Mouse (Mus musculus) WW6 (cell line): ENCODE data around the gene Slc36a1.

ENCODE experiments used
- DNase-seq: peaks from one replicate; pipeline ENCODE4 v3.0.0-alpha.2; 2013; ENCODE audit warnings: low read depth, low spot score

Slc36a1 gene

GRCm38 (mm10) chr11:55209032-55209431, 4.9 kb downstream of the Slc36a1 start:
- DNase-seq: no peak

GRCm38 (mm10) chr11:55209626-55210353, 5.6 kb downstream of the Slc36a1 start:
- no peak for DNase-seq

DNA sequence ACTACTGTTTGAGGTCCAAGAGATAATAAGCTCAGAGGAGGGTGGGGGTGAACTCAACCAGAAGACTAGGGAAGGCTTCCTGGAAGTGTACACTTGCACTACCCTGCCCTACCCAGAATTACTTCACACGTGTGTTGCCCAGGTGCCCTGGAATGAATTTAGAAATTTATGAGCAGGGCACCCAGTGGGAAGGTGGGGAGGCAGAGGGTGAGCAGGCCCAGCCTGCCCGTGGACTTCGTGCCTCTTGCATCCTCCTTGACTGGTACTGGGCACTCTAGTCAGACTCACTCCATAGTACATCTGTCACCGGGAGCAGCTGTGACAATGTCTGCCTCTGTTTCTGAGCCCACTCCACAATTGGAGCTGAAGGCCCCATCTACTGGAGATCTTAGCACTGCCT, 9.4 kb downstream of the Slc36a1 start:
- DNase-seq: no peak

DNA sequence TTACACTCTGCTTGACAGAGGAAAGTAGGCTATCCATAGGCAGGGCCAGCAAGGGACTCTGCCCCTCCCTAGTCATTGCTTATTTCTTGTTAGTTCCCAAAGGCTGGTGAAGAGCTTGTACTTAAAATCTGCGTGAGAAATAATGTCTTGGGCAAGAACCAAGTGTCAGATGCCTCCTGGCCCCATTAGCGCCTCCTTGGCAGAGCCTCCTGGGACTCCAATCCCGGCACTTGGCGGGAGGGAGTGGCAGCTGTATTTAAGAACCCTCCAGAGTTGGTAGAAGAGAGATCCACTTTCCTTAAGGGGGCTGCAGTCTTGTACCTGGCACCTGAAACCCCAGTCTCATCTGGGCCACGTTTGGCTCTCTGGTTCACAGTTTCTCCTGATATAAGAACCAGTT, 10.0 kb downstream of the Slc36a1 start:
- DNase-seq: no peak

- no peak for DNase-seq
Observed at GRCm38 (mm10) chr11:55214978-55215377, 10.8 kb downstream of the Slc36a1 start.

- DNase-seq: no peak
Observed at GRCm38 (mm10) chr11:55216061-55216460, 11.9 kb downstream of the Slc36a1 start.

GRCm38 (mm10) chr11:55216830-55217229, 12.7 kb downstream of the Slc36a1 start:
- DNase-seq: no peak

DNA sequence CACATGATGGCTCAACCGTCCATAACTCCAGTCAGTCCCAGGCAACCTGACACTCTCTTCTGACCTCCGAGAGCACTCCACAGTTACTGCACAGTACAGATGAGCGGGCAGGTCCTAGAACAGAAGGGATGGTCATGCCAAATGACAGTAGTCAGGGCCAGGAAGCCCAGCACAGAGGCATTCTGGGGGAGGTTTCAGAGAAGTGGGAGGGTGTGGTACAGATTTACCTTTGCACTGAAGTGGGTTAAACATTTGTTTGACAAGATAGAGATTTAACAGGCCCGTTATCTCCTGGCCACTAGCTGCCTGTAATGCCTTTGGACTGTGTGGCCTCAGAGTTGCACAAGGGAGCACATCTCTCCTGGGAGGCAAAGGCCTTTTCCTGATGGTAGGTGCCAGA, 13.3 kb downstream of the Slc36a1 start:
- no peak for DNase-seq

GRCm38 (mm10) chr11:55217880-55218279, 13.7 kb downstream of the Slc36a1 start:
- DNase-seq: no peak

- no peak for DNase-seq
Observed at GRCm38 (mm10) chr11:55218473-55218872, 14.3 kb downstream of the Slc36a1 start.

- no peak for DNase-seq
Observed at GRCm38 (mm10) chr11:55221306-55221705, 17.2 kb downstream of the Slc36a1 start.

- no peak for DNase-seq
Observed at GRCm38 (mm10) chr11:55231034-55231433, 26.9 kb downstream of the Slc36a1 start.

DNA sequence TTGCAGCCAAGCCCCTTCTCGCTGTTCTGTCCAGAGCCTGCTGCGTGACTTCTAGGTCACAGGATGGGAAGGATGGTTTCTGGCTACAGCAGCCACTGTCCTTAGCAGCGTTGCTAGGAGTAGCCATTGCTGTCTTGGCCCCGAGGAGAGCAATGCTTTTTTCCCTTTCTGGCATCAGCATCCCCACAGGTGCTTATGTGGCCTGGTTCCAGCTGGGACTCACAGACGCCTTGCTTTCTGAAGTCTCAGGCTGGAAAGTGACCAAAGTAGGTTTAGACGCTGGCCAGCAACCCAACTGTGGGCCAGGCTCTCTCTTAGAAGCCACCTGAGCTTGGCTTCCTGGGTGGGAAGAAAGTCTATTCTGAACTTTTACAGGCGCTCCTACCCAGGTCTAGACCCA, 30.1 kb downstream of the Slc36a1 start:
- no peak for DNase-seq

DNA sequence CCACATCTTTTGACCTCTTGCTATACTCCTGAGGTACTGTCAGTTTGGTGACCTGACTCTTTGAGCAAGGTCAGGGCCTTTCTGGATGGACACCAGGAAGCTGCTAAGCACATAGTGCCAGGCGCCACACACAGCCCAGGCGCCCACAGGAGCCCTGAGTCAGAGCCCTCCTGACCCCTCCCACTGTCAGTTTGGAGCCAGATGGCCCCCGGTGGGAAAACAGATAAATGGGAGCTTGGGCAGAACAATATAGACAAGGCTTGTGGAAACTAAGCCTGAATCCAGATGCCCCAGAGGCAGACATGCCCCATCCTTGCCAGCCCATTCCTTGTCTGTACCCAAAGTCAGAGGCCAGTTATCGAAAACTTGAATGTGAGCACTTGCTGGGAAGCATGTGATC, 30.6 kb downstream of the Slc36a1 start:
- DNase-seq: no peak

GRCm38 (mm10) chr11:55236815-55237214, 32.7 kb downstream of the Slc36a1 start:
- no peak for DNase-seq

GRCm38 (mm10) chr11:55239496-55239895, 35.3 kb downstream of the Slc36a1 start:
- no peak for DNase-seq

DNA sequence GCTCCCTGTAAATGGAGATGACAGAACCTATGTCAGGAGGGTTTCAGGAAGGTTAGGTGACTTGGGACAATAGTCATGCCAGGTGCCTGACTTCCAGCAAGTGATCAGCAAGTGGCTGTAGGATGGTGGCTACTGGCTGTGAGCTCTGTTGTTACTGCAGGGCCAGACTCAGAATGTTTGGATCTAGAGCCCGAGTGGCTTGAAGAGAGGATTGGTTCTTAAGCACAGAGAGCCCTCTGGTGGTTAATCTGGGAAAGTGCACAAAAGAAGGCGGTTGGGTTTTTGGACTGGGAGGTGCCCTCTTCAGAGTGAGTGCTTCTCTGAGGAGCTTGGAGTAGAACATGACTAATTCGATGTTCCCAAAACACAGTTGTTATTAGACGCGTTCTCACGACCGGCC, 36.4 kb downstream of the Slc36a1 start:
- DNase-seq: peak; percentile 38

- no peak for DNase-seq
Observed at GRCm38 (mm10) chr11:55250527-55250926, 46.4 kb downstream of the Slc36a1 start.

GRCm38 (mm10) chr11:55253391-55253790, 49.2 kb downstream of the Slc36a1 start:
- DNase-seq: no peak

DNA sequence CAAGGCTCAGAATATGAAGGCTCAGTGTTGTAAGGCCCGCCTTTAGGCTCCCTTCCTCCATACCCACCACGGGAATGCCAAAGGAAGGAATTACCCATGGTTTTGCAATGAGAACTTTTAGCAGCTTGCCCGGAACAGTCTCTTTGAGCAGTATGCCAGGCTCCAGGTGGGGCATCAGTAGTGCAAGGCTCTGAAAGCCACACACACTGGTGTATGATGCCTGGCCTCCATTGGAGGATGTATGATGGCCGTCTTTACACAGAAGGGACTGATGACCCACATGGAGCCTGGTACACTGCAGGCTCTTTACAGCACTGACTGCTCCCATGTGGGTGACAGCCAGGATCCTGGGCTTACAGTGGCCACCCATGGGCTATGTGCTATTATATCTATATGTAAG, 57.0 kb downstream of the Slc36a1 start:
- DNase-seq: no peak

DNA sequence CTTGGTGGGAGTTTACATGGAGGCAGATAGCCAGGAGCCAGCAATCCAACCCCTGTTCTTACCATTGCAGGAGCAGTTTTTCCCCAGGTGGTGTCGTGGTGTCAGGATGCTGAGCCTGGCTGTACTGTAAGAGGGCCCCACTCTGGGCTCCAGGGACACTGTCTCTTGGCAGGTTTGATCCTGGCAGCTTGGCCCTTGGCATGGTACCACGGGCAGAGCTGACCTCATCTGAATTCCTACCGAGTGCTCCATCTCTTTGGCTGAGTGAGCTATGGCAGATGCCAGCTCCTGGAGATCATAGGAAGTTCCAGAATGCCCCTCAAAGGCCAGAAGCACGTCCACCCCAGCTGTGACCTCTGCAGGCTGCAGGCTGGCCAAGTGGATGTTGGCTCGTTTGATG, 57.9 kb downstream of the Slc36a1 start:
- no peak for DNase-seq

- no peak for DNase-seq
Observed at GRCm38 (mm10) chr11:55264318-55264717, 60.2 kb downstream of the Slc36a1 start.

GRCm38 (mm10) chr11:55265647-55266046, 61.5 kb downstream of the Slc36a1 start:
- no peak for DNase-seq

DNA sequence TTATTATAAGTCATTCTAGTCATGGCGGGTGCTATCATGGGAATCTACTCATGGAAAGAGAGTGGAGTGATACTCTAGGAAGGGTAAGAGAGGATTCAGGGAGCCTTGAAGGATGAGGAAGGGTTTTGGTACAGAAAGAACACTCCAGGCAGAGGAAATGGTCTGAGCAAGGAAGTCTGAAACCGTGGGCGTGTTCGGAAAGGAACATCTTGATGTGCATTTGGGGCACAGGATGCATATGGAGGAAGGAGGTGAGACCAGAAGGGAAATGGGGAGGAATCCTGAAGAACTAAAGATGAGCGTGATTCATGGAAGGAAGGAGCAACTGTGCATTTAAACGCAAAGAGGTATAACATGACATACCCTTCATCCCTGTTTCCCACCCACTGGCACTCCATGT, 64.4 kb downstream of the Slc36a1 start:
- DNase-seq: no peak
